Mouse (Mus musculus): ENCODE measurements around the gene Gjb6. TPM values are rescaled to one million over a fixed set of nuclear protein-coding genes. Genes with fewer than 3 reads are reported as not detected.

The Gjb6 gene
- polyA plus RNA-seq, 1 experiment from 2014 or later = 1.1 TPM

DNA sequence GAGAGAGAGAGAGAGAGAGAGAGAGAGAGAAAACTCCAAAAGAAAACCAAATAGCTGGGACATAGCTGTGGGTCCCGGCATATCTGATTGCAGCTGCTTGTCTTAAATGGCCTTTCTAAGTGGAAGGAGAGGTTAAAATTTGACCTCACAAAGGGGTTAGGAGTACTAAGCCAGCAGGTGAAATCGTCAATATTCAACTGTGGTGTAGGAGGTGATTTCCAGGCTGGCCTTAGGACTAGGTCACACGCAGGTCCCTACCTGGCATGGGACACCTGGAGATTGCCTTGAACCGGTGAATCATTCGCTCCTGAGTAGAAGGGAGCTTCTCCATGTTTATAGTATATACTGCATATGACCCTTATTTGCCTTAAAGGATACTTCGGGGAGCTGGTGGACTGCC lies 30.3 kb downstream of the Gjb6 start:
- no peaks in the 10 kb centered on the region for H3K36me3 ChIP-seq (ENCODE audit: control insufficient read depth, insufficient read depth, low read length)
- ATAC-seq (ENCODE audit: low read depth) = no peak
- 59% methylated on average over 6 of the region's 6 CpGs for WGBS
- peak overlapping the region; percentile 52; the same call in 1 of the 2 replicates for H3K4me3 ChIP-seq (ENCODE audit: low read depth, low read length)
- peak overlapping the region; percentile 100; the same call in 1 of the 2 replicates for H3K4me2 ChIP-seq (ENCODE audit: low read depth, low read length)
- H3K9me3 ChIP-seq (ENCODE audit: control insufficient read depth, low read length) = no peaks in the 10 kb centered on the region
- H3K9ac ChIP-seq (replicated peaks; ENCODE audit: low read depth, low read length) = no peak overlapping the region
- H3K4me1 ChIP-seq (ENCODE audit: control insufficient read depth, insufficient read depth, low read length) = 0 out of 2 replicates have a peak, but pooled peaks cover 9% of the 10 kb centered on the region
- no peak overlapping the region for H3K27ac ChIP-seq (ENCODE audit: low read depth, low read length)
- H3K27me3 ChIP-seq (ENCODE audit: control insufficient read depth, insufficient read depth, low read length) = peaks cover 40% of the 10 kb centered on the region

- WGBS = 88% methylated on average over 7 of the region's 7 CpGs
- Histone ChIP-seq H3K9ac (replicated peaks; ENCODE audit: low read depth, low read length) (no peak overlapping the region), H3K27me3 (ENCODE audit: control insufficient read depth, insufficient read depth, low read length) (peaks cover 36% of the 10 kb centered on the region), H3K27ac (ENCODE audit: low read depth, low read length) (no peak overlapping the region), H3K4me3 (ENCODE audit: low read depth, low read length) (no peak overlapping the region), H3K36me3 (ENCODE audit: control insufficient read depth, insufficient read depth, low read length) (no peaks in the 10 kb centered on the region), H3K9me3 (ENCODE audit: control insufficient read depth, low read length) (no peaks in the 10 kb centered on the region), H3K4me1 (ENCODE audit: control insufficient read depth, insufficient read depth, low read length) (0 out of 2 replicates have a peak, but pooled peaks cover 9% of the 10 kb centered on the region), H3K4me2 (ENCODE audit: low read depth, low read length) (no peak overlapping the region)
- no peak for ATAC-seq (ENCODE audit: low read depth)
These were observed 31.8 kb downstream of the Gjb6 start for GRCm38 (mm10) chr14:57101623-57102022.

DNA sequence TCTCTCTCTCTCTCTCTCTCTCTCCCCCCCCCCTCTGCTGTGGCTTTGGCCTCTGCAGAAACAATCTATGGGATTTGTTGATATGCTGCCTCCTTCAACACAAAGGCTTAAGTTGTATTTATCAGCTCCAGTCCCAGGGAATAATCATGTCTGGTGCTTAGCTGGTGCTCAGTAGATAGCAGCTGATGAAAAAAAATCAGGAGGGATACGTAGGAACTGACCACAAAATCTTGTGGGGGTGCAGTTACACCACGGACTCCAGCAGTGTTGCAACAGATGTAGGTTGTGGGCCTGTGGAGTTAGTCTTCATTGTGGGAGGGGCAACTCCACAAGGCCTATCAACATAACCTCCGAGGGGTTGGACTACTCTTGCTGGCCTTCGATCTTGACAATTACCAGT lies 37.6 kb downstream of the Gjb6 start:
- H3K4me3 ChIP-seq (ENCODE audit: low read depth, low read length) = no peak overlapping the region
- H3K27ac ChIP-seq (ENCODE audit: low read depth, low read length) = no peak overlapping the region
- H3K36me3 ChIP-seq (ENCODE audit: control insufficient read depth, insufficient read depth, low read length) = no peaks in the 10 kb centered on the region
- H3K9me3 ChIP-seq (ENCODE audit: control insufficient read depth, low read length) = no peaks in the 10 kb centered on the region
- WGBS = 88% methylated on average over 4 of the region's 4 CpGs
- no peak overlapping the region for H3K4me2 ChIP-seq (ENCODE audit: low read depth, low read length)
- no peaks in the 10 kb centered on the region for H3K27me3 ChIP-seq (ENCODE audit: control insufficient read depth, insufficient read depth, low read length)
- no peak for ATAC-seq (ENCODE audit: low read depth)
- H3K9ac ChIP-seq (replicated peaks; ENCODE audit: low read depth, low read length) = no peak overlapping the region
- no peaks in the 10 kb centered on the region for H3K4me1 ChIP-seq (ENCODE audit: control insufficient read depth, insufficient read depth, low read length)

- no peaks in the 10 kb centered on the region for H3K27me3 ChIP-seq (ENCODE audit: control insufficient read depth, insufficient read depth, low read length)
- no peak overlapping the region for H3K4me2 ChIP-seq (ENCODE audit: low read depth, low read length)
- H3K9ac ChIP-seq (replicated peaks; ENCODE audit: low read depth, low read length) = no peak overlapping the region
- no peak for ATAC-seq (ENCODE audit: low read depth)
- no peaks in the 10 kb centered on the region for H3K4me1 ChIP-seq (ENCODE audit: control insufficient read depth, insufficient read depth, low read length)
- no peaks in the 10 kb centered on the region for H3K36me3 ChIP-seq (ENCODE audit: control insufficient read depth, insufficient read depth, low read length)
- 10% methylated on average over 8 of the region's 8 CpGs for WGBS
- no peak overlapping the region for H3K27ac ChIP-seq (ENCODE audit: low read depth, low read length)
- H3K9me3 ChIP-seq (ENCODE audit: control insufficient read depth, low read length) = no peaks in the 10 kb centered on the region
- H3K4me3 ChIP-seq (ENCODE audit: low read depth, low read length) = no peak overlapping the region
These were observed 40.4 kb downstream of the Gjb6 start for GRCm38 (mm10) chr14:57093029-57093428.

GRCm38 (mm10) chr14:57090001-57090400 lies 43.4 kb downstream of the Gjb6 start:
- H3K4me2 ChIP-seq (ENCODE audit: low read depth, low read length) = no peak overlapping the region
- H3K9ac ChIP-seq (replicated peaks; ENCODE audit: low read depth, low read length) = no peak overlapping the region
- no peak overlapping the region for H3K27ac ChIP-seq (ENCODE audit: low read depth, low read length)
- no peak for ATAC-seq (ENCODE audit: low read depth)
- no peaks in the 10 kb centered on the region for H3K9me3 ChIP-seq (ENCODE audit: control insufficient read depth, low read length)
- H3K4me1 ChIP-seq (ENCODE audit: control insufficient read depth, insufficient read depth, low read length) = no peaks in the 10 kb centered on the region
- H3K4me3 ChIP-seq (ENCODE audit: low read depth, low read length) = no peak overlapping the region
- H3K36me3 ChIP-seq (ENCODE audit: control insufficient read depth, insufficient read depth, low read length) = no peaks in the 10 kb centered on the region
- WGBS = 51% methylated on average over 2 of the region's 2 CpGs
- no peaks in the 10 kb centered on the region for H3K27me3 ChIP-seq (ENCODE audit: control insufficient read depth, insufficient read depth, low read length)

- no peaks in the 10 kb centered on the region for H3K36me3 ChIP-seq (ENCODE audit: control insufficient read depth, insufficient read depth, low read length)
- H3K4me1 ChIP-seq (ENCODE audit: control insufficient read depth, insufficient read depth, low read length) = no peaks in the 10 kb centered on the region
- no peak overlapping the region for H3K9ac ChIP-seq (replicated peaks; ENCODE audit: low read depth, low read length)
- H3K4me2 ChIP-seq (ENCODE audit: low read depth, low read length) = no peak overlapping the region
- H3K4me3 ChIP-seq (ENCODE audit: low read depth, low read length) = no peak overlapping the region
- no peak overlapping the region for H3K27ac ChIP-seq (ENCODE audit: low read depth, low read length)
- 86% methylated on average over 7 of the region's 7 CpGs for WGBS
- ATAC-seq (ENCODE audit: low read depth) = no peak
- no peaks in the 10 kb centered on the region for H3K9me3 ChIP-seq (ENCODE audit: control insufficient read depth, low read length)
- H3K27me3 ChIP-seq (ENCODE audit: control insufficient read depth, insufficient read depth, low read length) = no peaks in the 10 kb centered on the region
These were observed 44.3 kb downstream of the Gjb6 start for GRCm38 (mm10) chr14:57089107-57089506.

DNA sequence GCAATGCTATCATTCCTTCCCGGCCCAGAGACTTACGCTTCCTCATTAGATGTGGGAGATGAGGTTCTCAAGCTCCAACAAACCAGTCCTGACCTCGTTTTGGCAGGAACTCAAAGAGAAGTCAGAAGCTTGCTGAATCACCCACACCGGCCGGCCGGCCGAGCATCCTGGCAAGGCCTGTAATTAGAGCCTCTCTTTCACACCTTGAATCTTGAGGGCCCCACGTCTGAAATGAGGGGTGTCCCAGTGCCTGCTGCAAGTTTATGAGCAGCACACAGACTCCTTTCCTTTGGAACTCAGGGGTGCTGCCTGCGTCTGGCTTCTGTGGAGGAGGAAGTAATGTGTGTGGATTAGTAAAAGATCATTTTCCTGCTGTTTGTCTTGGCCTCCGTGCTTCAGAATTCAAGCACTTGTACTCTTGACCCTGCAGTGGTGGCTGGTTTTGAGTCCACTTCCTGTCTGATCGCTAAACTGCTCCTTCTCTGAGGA lies 49.2 kb downstream of the Gjb6 start:
- no peaks in the 10 kb centered on the region for H3K9me3 ChIP-seq (ENCODE audit: control insufficient read depth, low read length)
- H3K9ac ChIP-seq (replicated peaks; ENCODE audit: low read depth, low read length) = no peak overlapping the region
- 71% methylated on average over 11 of the region's 11 CpGs for WGBS
- no peaks in the 10 kb centered on the region for H3K27me3 ChIP-seq (ENCODE audit: control insufficient read depth, insufficient read depth, low read length)
- H3K4me3 ChIP-seq (ENCODE audit: low read depth, low read length) = no peak overlapping the region
- no peaks in the 10 kb centered on the region for H3K4me1 ChIP-seq (ENCODE audit: control insufficient read depth, insufficient read depth, low read length)
- H3K4me2 ChIP-seq (ENCODE audit: low read depth, low read length) = no peak overlapping the region
- ATAC-seq (ENCODE audit: low read depth) = no peak
- no peak overlapping the region for H3K27ac ChIP-seq (ENCODE audit: low read depth, low read length)
- no peaks in the 10 kb centered on the region for H3K36me3 ChIP-seq (ENCODE audit: control insufficient read depth, insufficient read depth, low read length)

GRCm38 (mm10) chr14:57082863-57083262 lies 50.5 kb downstream of the Gjb6 start:
- Histone ChIP-seq H3K4me1 (ENCODE audit: control insufficient read depth, insufficient read depth, low read length) (no peaks in the 10 kb centered on the region), H3K4me3 (ENCODE audit: low read depth, low read length) (no peak overlapping the region), H3K9ac (replicated peaks; ENCODE audit: low read depth, low read length) (no peak overlapping the region), H3K9me3 (ENCODE audit: control insufficient read depth, low read length) (no peaks in the 10 kb centered on the region), H3K36me3 (ENCODE audit: control insufficient read depth, insufficient read depth, low read length) (no peaks in the 10 kb centered on the region), H3K4me2 (ENCODE audit: low read depth, low read length) (no peak overlapping the region), H3K27me3 (ENCODE audit: control insufficient read depth, insufficient read depth, low read length) (no peaks in the 10 kb centered on the region), H3K27ac (ENCODE audit: low read depth, low read length) (no peak overlapping the region)
- no peak for ATAC-seq (ENCODE audit: low read depth)
- WGBS = 98% methylated on average over 1 of the region's 1 CpGs

- H3K4me3 ChIP-seq (ENCODE audit: low read depth, low read length) = no peak overlapping the region
- no peaks in the 10 kb centered on the region for H3K36me3 ChIP-seq (ENCODE audit: control insufficient read depth, insufficient read depth, low read length)
- H3K27me3 ChIP-seq (ENCODE audit: control insufficient read depth, insufficient read depth, low read length) = no peaks in the 10 kb centered on the region
- no peak overlapping the region for H3K4me2 ChIP-seq (ENCODE audit: low read depth, low read length)
- H3K27ac ChIP-seq (ENCODE audit: low read depth, low read length) = no peak overlapping the region
- H3K4me1 ChIP-seq (ENCODE audit: control insufficient read depth, insufficient read depth, low read length) = no peaks in the 10 kb centered on the region
- ATAC-seq (ENCODE audit: low read depth) = no peak
- 88% methylated on average over 6 of the region's 6 CpGs for WGBS
- H3K9ac ChIP-seq (replicated peaks; ENCODE audit: low read depth, low read length) = no peak overlapping the region
- no peaks in the 10 kb centered on the region for H3K9me3 ChIP-seq (ENCODE audit: control insufficient read depth, low read length)
These were observed 57.9 kb downstream of the Gjb6 start for GRCm38 (mm10) chr14:57075537-57075936.
